Mouse (Mus musculus) MEL (cell line): Measurements from ENCODE around the gene Ankrd35. TPM values are rescaled to one million over a fixed set of nuclear protein-coding genes. Genes with fewer than 3 reads are reported as not detected.

ENCODE experiments used
- DNase-seq: peaks from one replicate; pipeline ENCODE4 v3.0.0; 2011; ENCODE audit warnings: low read depth, low spot score
- H3K27ac ChIP-seq: 2 replicates; pipeline ENCODE4 v1.5.1; 2012; ENCODE audit warnings: low read depth, mild to moderate bottlenecking, control low read depth, low read length, moderate library complexity; ENCODE audit not compliant: control insufficient read depth
- H3K27me3 ChIP-seq, 2 experiments: fragments of 150-350 bp in 1 of 2; sonication (generic) in 1 of 2; 2 replicates each; pipeline ENCODE4 v1.6.1; 2012; ENCODE audit warnings: low read length in 2 of 2, mild to moderate bottlenecking in 2 of 2, improper control_type of control experiment in 1 of 2, moderate library complexity in 1 of 2; ENCODE audit not compliant: insufficient read depth in 2 of 2, control insufficient read depth in 1 of 2
- H3K36me3 ChIP-seq, 2 experiments: 2 replicates each; pipeline ENCODE4 v1.6.1; 2012 to 2014; ENCODE audit warnings: low read length in 2 of 2, improper control_type of control experiment in 1 of 2, inconsistent platforms in 1 of 2, mild to moderate bottlenecking in 1 of 2; ENCODE audit not compliant: insufficient read depth in 2 of 2, control insufficient read depth in 1 of 2
- H3K4me1 ChIP-seq, 2 experiments: fragments of 150-350 bp in 1 of 2; sonication (generic) in 1 of 2; 2 replicates each; pipeline ENCODE4 v1.6.1; 2012; ENCODE audit warnings: low read length in 2 of 2, improper control_type of control experiment in 1 of 2, mild to moderate bottlenecking in 1 of 2; ENCODE audit not compliant: insufficient read depth in 2 of 2, control insufficient read depth in 1 of 2
- H3K4me3 ChIP-seq, 2 experiments: fragments of 150-350 bp in 1 of 2; sonication (generic) in 1 of 2; 2 replicates each; pipeline ENCODE4 v1.5.1; 2012; ENCODE audit warnings: low read depth in 2 of 2, low read length in 2 of 2, mild to moderate bottlenecking in 2 of 2, moderate library complexity in 2 of 2, control low read depth in 1 of 2, improper control_type of control experiment in 1 of 2; ENCODE audit not compliant: control insufficient read depth in 1 of 2, insufficient read depth in 1 of 2
- H3K79me2 ChIP-seq: 2 replicates; pipeline ENCODE4 v1.6.1; 2012; ENCODE audit warnings: mild to moderate bottlenecking, low read length, moderate library complexity; ENCODE audit not compliant: control insufficient read depth, poor library complexity, insufficient read depth
- H3K9ac ChIP-seq: 2 replicates; pipeline ENCODE4 v1.6.1; 2012; ENCODE audit warnings: low read depth, mild to moderate bottlenecking, control low read depth, low read length, moderate library complexity; ENCODE audit not compliant: control insufficient read depth, poor library complexity, severe bottlenecking
- H3K9me3 ChIP-seq: fragments of 150-350 bp; sonication (generic); replicated peaks from 2 replicates; pipeline ENCODE4 v1.6.1; 2012; ENCODE audit warnings: mild to moderate bottlenecking, low read length, improper control_type of control experiment, moderate library complexity; ENCODE audit not compliant: insufficient read depth
- CHD1 ChIP-seq: IDR thresholded peaks from 2 replicates; pipeline ENCODE4 v1.6.1; 2012; ENCODE audit warnings: low read depth, mild to moderate bottlenecking, inconsistent platforms, low read length, improper control_type of control experiment
- CHD2 ChIP-seq: IDR thresholded peaks from 2 replicates; pipeline ENCODE4 v1.6.1; 2011; ENCODE audit warnings: low read length, improper control_type of control experiment
- ELF1 ChIP-seq: IDR thresholded peaks from 2 replicates; pipeline ENCODE4 v1.6.1; 2014; ENCODE audit warnings: low read depth, mild to moderate bottlenecking, inconsistent platforms, low read length, improper control_type of control experiment, moderate library complexity
- EP300 ChIP-seq, 2 experiments: IDR thresholded peaks; 2 replicates each; pipeline ENCODE4 v1.6.1; 2011; ENCODE audit warnings: improper control_type of control experiment in 2 of 2, low read length in 2 of 2, low read depth in 1 of 2, mild to moderate bottlenecking in 1 of 2
- ETS1 ChIP-seq: IDR thresholded peaks from 2 replicates; pipeline ENCODE4 v1.6.1; 2012; ENCODE audit warnings: low read depth, mild to moderate bottlenecking, inconsistent platforms, low read length, improper control_type of control experiment, moderate library complexity
- GABPA ChIP-seq: IDR thresholded peaks from 2 replicates; pipeline ENCODE4 v1.6.1; 2012; ENCODE audit warnings: low read depth, mild to moderate bottlenecking, inconsistent platforms, low read length, improper control_type of control experiment, moderate library complexity
- GATA1 ChIP-seq: IDR thresholded peaks from 2 replicates; pipeline ENCODE4 v1.6.1; 2011; ENCODE audit warnings: low read depth, low read length, improper control_type of control experiment
- JUND ChIP-seq: IDR thresholded peaks from 2 replicates; pipeline ENCODE4 v1.6.1; 2011; ENCODE audit warnings: low read depth, mild to moderate bottlenecking, improper control_type of control experiment, low read length
- KAT2A ChIP-seq: conservative IDR thresholded peaks from 2 replicates; pipeline ENCODE4 v1.6.1; 2012; ENCODE audit warnings: low read depth, low read length, improper control_type of control experiment, inconsistent platforms
- MAFK ChIP-seq: IDR thresholded peaks from 2 replicates; pipeline ENCODE4 v1.6.1; 2011; ENCODE audit warnings: low read depth, mild to moderate bottlenecking, low read length, improper control_type of control experiment, borderline replicate concordance
- MAX ChIP-seq: IDR thresholded peaks from 2 replicates; pipeline ENCODE4 v1.6.1; 2011; ENCODE audit warnings: low read length, improper control_type of control experiment
- MXI1 ChIP-seq: IDR thresholded peaks from 2 replicates; pipeline ENCODE4 v1.6.1; 2011; ENCODE audit warnings: mild to moderate bottlenecking, low read depth, low read length, improper control_type of control experiment
- MYB ChIP-seq: IDR thresholded peaks from 2 replicates; pipeline ENCODE4 v1.6.1; 2011; ENCODE audit warnings: mild to moderate bottlenecking, low read depth, low read length, improper control_type of control experiment
- MYC ChIP-seq: IDR thresholded peaks from 2 replicates; pipeline ENCODE4 v1.6.1; 2011; ENCODE audit warnings: low read depth, mild to moderate bottlenecking, low read length, improper control_type of control experiment, moderate library complexity
- POLR2A ChIP-seq, 2 experiments: IDR thresholded peaks; 2 replicates each; pipeline ENCODE4 v1.6.1; 2011 to 2012; ENCODE audit warnings: low read length in 2 of 2, mild to moderate bottlenecking in 2 of 2, control low read depth in 1 of 2, improper control_type of control experiment in 1 of 2, low read depth in 1 of 2, moderate library complexity in 1 of 2; ENCODE audit not compliant: control insufficient read depth in 1 of 2, insufficient read depth in 1 of 2, poor library complexity in 1 of 2
- POLR2AphosphoS2 ChIP-seq: IDR thresholded peaks from 2 replicates; pipeline ENCODE4 v1.6.1; 2011; ENCODE audit warnings: low read length, improper control_type of control experiment
- SIN3A ChIP-seq: IDR thresholded peaks from 2 replicates; pipeline ENCODE4 v1.6.1; 2012; ENCODE audit warnings: low read length, improper control_type of control experiment, inconsistent platforms
- TAL1 ChIP-seq: IDR thresholded peaks from 2 replicates; pipeline ENCODE4 v1.6.1; 2012; ENCODE audit warnings: mild to moderate bottlenecking, inconsistent platforms, low read length, moderate library complexity, mixed read lengths
- TBP ChIP-seq: IDR thresholded peaks from 2 replicates; pipeline ENCODE4 v1.8.0; 2011; ENCODE audit warnings: low read depth, low read length, improper control_type of control experiment
- TCF12 ChIP-seq: IDR thresholded peaks from 2 replicates; pipeline ENCODE4 v1.6.1; 2014; ENCODE audit warnings: low read depth, mild to moderate bottlenecking, inconsistent platforms, low read length, improper control_type of control experiment, moderate library complexity
- UBTF ChIP-seq: IDR thresholded peaks from 2 replicates; pipeline ENCODE4 v1.6.1; 2012; ENCODE audit warnings: low read depth, mild to moderate bottlenecking, inconsistent platforms, low read length, improper control_type of control experiment, moderate library complexity, borderline replicate concordance; ENCODE audit not compliant: insufficient read depth
- USF1 ChIP-seq: IDR thresholded peaks from 2 replicates; pipeline ENCODE4 v1.6.1; 2014; ENCODE audit warnings: low read depth, mild to moderate bottlenecking, inconsistent platforms, low read length, improper control_type of control experiment, moderate library complexity
- USF2 ChIP-seq, 2 experiments: IDR thresholded peaks; 2 replicates each; pipeline ENCODE4 v1.6.1; 2011 to 2012; ENCODE audit warnings: improper control_type of control experiment in 2 of 2, low read length in 2 of 2, borderline replicate concordance in 1 of 2, inconsistent platforms in 1 of 2, low read depth in 1 of 2, mild to moderate bottlenecking in 1 of 2; ENCODE audit not compliant: insufficient read depth in 1 of 2
- ZC3H11A ChIP-seq: IDR thresholded peaks from 2 replicates; pipeline ENCODE4 v1.6.1; 2012; ENCODE audit warnings: low read depth, mild to moderate bottlenecking, inconsistent platforms, low read length, improper control_type of control experiment
- ZKSCAN1 ChIP-seq: IDR thresholded peaks from 2 replicates; pipeline ENCODE4 v1.6.1; 2012; ENCODE audit warnings: low read depth, mild to moderate bottlenecking, inconsistent platforms, low read length, improper control_type of control experiment, moderate library complexity
- ZMIZ1 ChIP-seq: IDR thresholded peaks from 2 replicates; pipeline ENCODE4 v1.6.1; 2012; ENCODE audit warnings: low read depth, mild to moderate bottlenecking, inconsistent platforms, low read length, improper control_type of control experiment, moderate library complexity
- polyA plus RNA-seq, 2 experiments: library from polyadenylated mRNA; stranded (reverse) in 1 of 2; unstranded in 1 of 2; fragments of >175 nt in 1 of 2; fragments of >200 nt in 1 of 2; gene quantifications; 2 replicates each; pipeline versions ENCODE4 v1.2.1 to v1.2.4; 2012; ENCODE audit warnings: low replicate concordance in 2 of 2, low read depth in 1 of 2; ENCODE audit not compliant: insufficient read length in 2 of 2, insufficient read depth in 1 of 2, missing spikeins in 1 of 2
- total RNA-seq: library from RNA; depleted of rRNA; stranded (reverse); fragments of 300-350 nt; gene quantifications from 2 replicates; pipeline ENCODE4 v1.2.3, GENCODE M21; 2012

The Ankrd35 gene
- total and polyA plus RNA-seq, 3 experiments, result 0.62 to 0.77 TPM; not detected in 1

- peak overlapping the region; percentile 53 to 70 for H3K4me3 ChIP-seq
- H3K36me3 ChIP-seq, result peaks cover 0 to 9% of the 10 kb centered on the region in 2 experiments; a peak in 2 of 4 replicates
- peak; percentile 88 for DNase-seq
- peaks cover 13 to 14% of the 10 kb centered on the region in 2 experiments for H3K4me1 ChIP-seq
- no peaks in the 10 kb centered on the region for H3K9me3 ChIP-seq
- H3K9ac ChIP-seq, result peak overlapping the region; percentile 26
- no peak for TF ChIP-seq CHD1
- no peak for TF ChIP-seq ZMIZ1
- TF ChIP-seq POLR2A (IDR thresholded peaks at IDR 0.05; ENCODE audit: control insufficient read depth in 1 of 2, insufficient read depth in 1 of 2, low read depth in 1 of 2, low read length in 2 of 2, poor library complexity in 1 of 2), result no peak
- no peak; the same call in 1 of the 2 replicates for TF ChIP-seq MYC
- no peak for TF ChIP-seq JUND
- TF ChIP-seq UBTF, result no peak
- 0 out of 2 replicates have a peak, but pooled peaks have one; percentile 28 for TF ChIP-seq TBP
- TF ChIP-seq GABPA, result no peak
- TF ChIP-seq ETS1, result no peak
- no peak for TF ChIP-seq GATA1
- peak; percentile 69 for TF ChIP-seq SIN3A
- no peak for TF ChIP-seq ZKSCAN1
- no peak for TF ChIP-seq TCF12
- no peak for TF ChIP-seq USF2 (IDR thresholded peaks at IDR 0.05; ENCODE audit: borderline replicate concordance in 1 of 2, insufficient read depth in 1 of 2, low read depth in 1 of 2, low read length in 2 of 2)
- TF ChIP-seq POLR2AphosphoS2, result no peak
- peak in 1 of 2 experiments; percentile 65; a peak in 2 of 4 replicates for TF ChIP-seq EP300 (IDR thresholded peaks at IDR 0.05; ENCODE audit: low read depth in 1 of 2, low read length in 2 of 2)
- TF ChIP-seq USF1, result peak; percentile 45
- no peak for TF ChIP-seq MAFK
- TF ChIP-seq ELF1, result no peak
- no peak for TF ChIP-seq TAL1
- no peak for TF ChIP-seq MYB
- TF ChIP-seq MXI1, result peak; percentile 80
- TF ChIP-seq ZC3H11A, result no peak
- no peak for TF ChIP-seq CHD2
- peak; percentile 52 for TF ChIP-seq MAX
- TF ChIP-seq KAT2A, result no peak
- H3K79me2 ChIP-seq, result no peaks in the 10 kb centered on the region
- no peak overlapping the region for H3K27ac ChIP-seq
- H3K27me3 ChIP-seq, result no peaks in the 10 kb centered on the region
Observed at GRCm38 (mm10) chr3:96688854-96689253, 18.9 kb downstream of the Ankrd35 start.
